Mouse (Mus musculus) hematopoietic stem cell, adult 5-6 weeks (primary cell): Measurements from ENCODE around the gene Dnmt3b. TPM values are rescaled to one million over a fixed set of nuclear protein-coding genes. Genes with fewer than 3 reads are reported as not detected.
"Not testable (repeated sequence)": the region's sequence is repeated elsewhere in the genome, so short reads cannot be mapped to it uniquely, and the experiment has no call there.

Experiments
- ATAC-seq, 2 experiments: fragments of 125-278 bp in 1 of 2; replicated peaks in 1 of 2; 2 replicates each; pipeline ENCODE4 v1.8.0; 2016 to 2017; ENCODE audit warnings: inconsistent platforms in 2 of 2, mild to moderate bottlenecking in 2 of 2, moderate number of reproducible peaks in 2 of 2, low read depth in 1 of 2, moderate TSS enrichment in 1 of 2; ENCODE audit not compliant: low FRiP score in 2 of 2, poor library complexity in 2 of 2, severe bottlenecking in 2 of 2, insufficient read depth in 1 of 2, low TSS enrichment in 1 of 2
- total RNA-seq: library from RNA; stranded (forward); fragments of 172-1452, 232-1000 nt; gene quantifications from 2 replicates; pipeline ENCODE4 v1.2.3, GENCODE M21; 2017

Dnmt3b gene
- total RNA-seq, 1 experiment from 2014 or later: 41.4 TPM

GRCm38 (mm10) chr2:153676944-153677343 is 27.7 kb downstream of the Dnmt3b start:
- no peak for ATAC-seq

GRCm38 (mm10) chr2:153677550-153677949 is 28.3 kb downstream of the Dnmt3b start:
- ATAC-seq: no peak

- no peak for ATAC-seq
Measured at GRCm38 (mm10) chr2:153679959-153680358, 30.7 kb downstream of the Dnmt3b start.

GRCm38 (mm10) chr2:153693413-153693812 is 44.2 kb downstream of the Dnmt3b start:
- not testable (repeated sequence) for ATAC-seq

- peak; percentile 56 to 80; a peak in 3 of 4 replicates for ATAC-seq
Measured at GRCm38 (mm10) chr2:153694462-153695085, 45.3 kb downstream of the Dnmt3b start.

- no peak for ATAC-seq
Measured at GRCm38 (mm10) chr2:153696352-153696751, 47.1 kb downstream of the Dnmt3b start, which contains the start of gene Dnmt3c. Gene Dnmt3c (plus strand): TSS chr2:153696652.

- ATAC-seq: no peak
Measured at GRCm38 (mm10) chr2:153703389-153703788, 54.1 kb downstream of the Dnmt3b start.

GRCm38 (mm10) chr2:153710701-153711330 is 61.6 kb downstream of the Dnmt3b start:
- ATAC-seq: peak; percentile 74 to 76

GRCm38 (mm10) chr2:153712646-153713091 is 63.4 kb downstream of the Dnmt3b start:
- no peak; a peak in 1 of 4 replicates for ATAC-seq

- ATAC-seq: no peak
Measured at GRCm38 (mm10) chr2:153713227-153713626, 64.0 kb downstream of the Dnmt3b start.

GRCm38 (mm10) chr2:153717861-153718260 is 68.6 kb downstream of the Dnmt3b start:
- 0 out of 4 replicates have a peak, but pooled peaks of 1 of the 2 experiments have one; percentile 22 for ATAC-seq

- ATAC-seq: no peak
Measured at GRCm38 (mm10) chr2:153723098-153723497, 73.8 kb downstream of the Dnmt3b start.

GRCm38 (mm10) chr2:153724424-153724823 is 75.2 kb downstream of the Dnmt3b start:
- ATAC-seq: no peak

- ATAC-seq: no peak
Measured at GRCm38 (mm10) chr2:153724871-153725270, 75.6 kb downstream of the Dnmt3b start.

GRCm38 (mm10) chr2:153725291-153725690 is 76.0 kb downstream of the Dnmt3b start:
- no peak for ATAC-seq

- ATAC-seq: peak in 1 of 2 experiments; percentile 56; a peak in 3 of 4 replicates
Measured at GRCm38 (mm10) chr2:153734033-153734432, 84.8 kb downstream of the Dnmt3b start.
